Mouse (Mus musculus): ENCODE data around the gene Brpf1. TPM values are rescaled to one million over a fixed set of nuclear protein-coding genes. Genes with fewer than 3 reads are reported as not detected.
A peak's percentile ranks its signal among the peaks of the same experiment; 100 is the strongest.

The Brpf1 gene
- polyA plus RNA-seq, 1 experiment from 2014 or later = 7.3 TPM

- H3K9me3 ChIP-seq (ENCODE audit: control insufficient read depth) = no peaks in the 10 kb centered on the region
- no peaks in the 10 kb centered on the region for H3K27me3 ChIP-seq (replicated peaks; ENCODE audit: control insufficient read depth, insufficient read depth, low read length)
- H3K27ac ChIP-seq (ENCODE audit: low read depth, low read length) = no peak within 1 kb of the TSS
- 12% methylated on average over 32 of the region's 32 CpGs for WGBS
- H3K9ac ChIP-seq (ENCODE audit: low read depth, low read length) = peak within 1 kb of the TSS; percentile 73
- peaks cover 14% of the 10 kb centered on the region for H3K36me3 ChIP-seq (ENCODE audit: control insufficient read depth, insufficient read depth)
- H3K4me1 ChIP-seq (replicated peaks; ENCODE audit: control insufficient read depth, insufficient read depth, low read length) = no peaks in the 10 kb centered on the region
- peak within 1 kb of the TSS; percentile 61 for H3K4me3 ChIP-seq (ENCODE audit: low read depth, low read length)
- peak within 1 kb of the TSS; percentile 75 for H3K4me2 ChIP-seq (replicated peaks; ENCODE audit: low read depth)
- TF ChIP-seq CTCF (IDR thresholded peaks at IDR 0.05; ENCODE audit: low read depth) = no peak
- peak; percentile 66 for ATAC-seq
These were observed 36.5 kb downstream of the Brpf1 start, which contains the start of gene Camk1 for GRCm38 (mm10) chr6:113343177-113344092. Gene Camk1, minus strand, starts transcription at chr6:113343984.

- peak overlapping the region; percentile 75 for H3K4me2 ChIP-seq (replicated peaks; ENCODE audit: low read depth)
- H3K27me3 ChIP-seq (replicated peaks; ENCODE audit: control insufficient read depth, insufficient read depth, low read length) = no peaks in the 10 kb centered on the region
- H3K9ac ChIP-seq (ENCODE audit: low read depth, low read length) = no peak overlapping the region
- no peaks in the 10 kb centered on the region for H3K9me3 ChIP-seq (ENCODE audit: control insufficient read depth)
- WGBS = 19% methylated on average over 2 of the region's 2 CpGs
- H3K4me3 ChIP-seq (ENCODE audit: low read depth, low read length) = no peak overlapping the region
- H3K36me3 ChIP-seq (ENCODE audit: control insufficient read depth, insufficient read depth) = peaks cover 7% of the 10 kb centered on the region; the same call in 1 of the 2 replicates
- H3K4me1 ChIP-seq (replicated peaks; ENCODE audit: control insufficient read depth, insufficient read depth, low read length) = no peaks in the 10 kb centered on the region
- no peak for ATAC-seq
- no peak overlapping the region for H3K27ac ChIP-seq (ENCODE audit: low read depth, low read length)
- TF ChIP-seq CTCF (IDR thresholded peaks at IDR 0.05; ENCODE audit: low read depth) = no peak
These were observed 37.4 kb downstream of the Brpf1 start for GRCm38 (mm10) chr6:113344321-113344720.

- no peak overlapping the region for H3K9ac ChIP-seq (ENCODE audit: low read depth, low read length)
- no peak overlapping the region for H3K27ac ChIP-seq (ENCODE audit: low read depth, low read length)
- H3K36me3 ChIP-seq (ENCODE audit: control insufficient read depth, insufficient read depth) = no peaks in the 10 kb centered on the region
- TF ChIP-seq CTCF (IDR thresholded peaks at IDR 0.05; ENCODE audit: low read depth) = no peak
- no peaks in the 10 kb centered on the region for H3K4me1 ChIP-seq (replicated peaks; ENCODE audit: control insufficient read depth, insufficient read depth, low read length)
- 65% methylated on average over 4 of the region's 4 CpGs for WGBS
- no peak overlapping the region for H3K4me3 ChIP-seq (ENCODE audit: low read depth, low read length)
- H3K9me3 ChIP-seq (ENCODE audit: control insufficient read depth) = no peaks in the 10 kb centered on the region
- ATAC-seq = no peak
- no peak overlapping the region for H3K4me2 ChIP-seq (replicated peaks; ENCODE audit: low read depth)
- no peaks in the 10 kb centered on the region for H3K27me3 ChIP-seq (replicated peaks; ENCODE audit: control insufficient read depth, insufficient read depth, low read length)
These were observed 40.0 kb downstream of the Brpf1 start for GRCm38 (mm10) chr6:113346897-113347296.

GRCm38 (mm10) chr6:113350538-113350937 is 43.6 kb downstream of the Brpf1 start:
- Histone ChIP-seq H3K4me3 (ENCODE audit: low read depth, low read length) (no peak overlapping the region), H3K36me3 (ENCODE audit: control insufficient read depth, insufficient read depth) (no peaks in the 10 kb centered on the region), H3K9me3 (ENCODE audit: control insufficient read depth) (no peaks in the 10 kb centered on the region), H3K9ac (ENCODE audit: low read depth, low read length) (no peak overlapping the region), H3K4me2 (replicated peaks; ENCODE audit: low read depth) (no peak overlapping the region), H3K27ac (ENCODE audit: low read depth, low read length) (no peak overlapping the region), H3K4me1 (replicated peaks; ENCODE audit: control insufficient read depth, insufficient read depth, low read length) (no peaks in the 10 kb centered on the region), H3K27me3 (replicated peaks; ENCODE audit: control insufficient read depth, insufficient read depth, low read length) (no peaks in the 10 kb centered on the region)
- ATAC-seq = peak; percentile 36; the same call in 1 of the 2 replicates
- TF ChIP-seq CTCF (IDR thresholded peaks at IDR 0.05; ENCODE audit: low read depth) = no peak

GRCm38 (mm10) chr6:113351161-113351560 is 44.2 kb downstream of the Brpf1 start:
- Histone ChIP-seq H3K4me3 (ENCODE audit: low read depth, low read length) (no peak overlapping the region), H3K9me3 (ENCODE audit: control insufficient read depth) (no peaks in the 10 kb centered on the region), H3K27me3 (replicated peaks; ENCODE audit: control insufficient read depth, insufficient read depth, low read length) (no peaks in the 10 kb centered on the region), H3K36me3 (ENCODE audit: control insufficient read depth, insufficient read depth) (no peaks in the 10 kb centered on the region), H3K4me2 (replicated peaks; ENCODE audit: low read depth) (no peak overlapping the region), H3K27ac (ENCODE audit: low read depth, low read length) (no peak overlapping the region), H3K4me1 (replicated peaks; ENCODE audit: control insufficient read depth, insufficient read depth, low read length) (no peaks in the 10 kb centered on the region), H3K9ac (ENCODE audit: low read depth, low read length) (no peak overlapping the region)
- no peak for TF ChIP-seq CTCF (IDR thresholded peaks at IDR 0.05; ENCODE audit: low read depth)
- 75% methylated on average over 1 of the region's 1 CpGs for WGBS
- no peak for ATAC-seq

GRCm38 (mm10) chr6:113351653-113352052 is 44.7 kb downstream of the Brpf1 start:
- H3K4me2 ChIP-seq (replicated peaks; ENCODE audit: low read depth) = no peak overlapping the region
- 38% methylated on average over 10 of the region's 10 CpGs for WGBS
- TF ChIP-seq CTCF (IDR thresholded peaks at IDR 0.05; ENCODE audit: low read depth) = no peak
- H3K36me3 ChIP-seq (ENCODE audit: control insufficient read depth, insufficient read depth) = no peaks in the 10 kb centered on the region
- H3K4me1 ChIP-seq (replicated peaks; ENCODE audit: control insufficient read depth, insufficient read depth, low read length) = no peaks in the 10 kb centered on the region
- H3K4me3 ChIP-seq (ENCODE audit: low read depth, low read length) = no peak overlapping the region
- H3K9me3 ChIP-seq (ENCODE audit: control insufficient read depth) = no peaks in the 10 kb centered on the region
- ATAC-seq = no peak
- H3K27ac ChIP-seq (ENCODE audit: low read depth, low read length) = no peak overlapping the region
- H3K27me3 ChIP-seq (replicated peaks; ENCODE audit: control insufficient read depth, insufficient read depth, low read length) = no peaks in the 10 kb centered on the region
- no peak overlapping the region for H3K9ac ChIP-seq (ENCODE audit: low read depth, low read length)

All from intestine, postnatal 0 days (tissue).